Mouse (Mus musculus) neural tube, embryonic 15.5 days (tissue): ENCODE results near the gene Kmt2a. TPM values are rescaled to one million over a fixed set of nuclear protein-coding genes. Genes with fewer than 3 reads are reported as not detected.

Experiments used
- ATAC-seq: fragments of 200-750 bp; cut with Nextera tagmentation; 2 replicates; pipeline ENCODE4 v1.8.0; 2017; ENCODE audit warnings: mild to moderate bottlenecking, moderate TSS enrichment, moderate library complexity; ENCODE audit not compliant: low FRiP score
- H3K27ac ChIP-seq: fragments of 300-500 bp; sonication (generic); replicated peaks from 2 replicates; pipeline ENCODE4 v1.5.1; 2015; ENCODE audit warnings: mild to moderate bottlenecking, inconsistent platforms
- H3K27me3 ChIP-seq: fragments of 300-500 bp; sonication (generic); replicated peaks from 2 replicates; pipeline ENCODE4 v1.6.1; 2015; ENCODE audit warnings: inconsistent platforms
- H3K36me3 ChIP-seq: fragments of 300-500 bp; sonication (generic); 2 replicates; pipeline ENCODE4 v1.6.1; 2015; ENCODE audit warnings: inconsistent platforms
- H3K4me1 ChIP-seq: fragments of 300-500 bp; sonication (generic); 2 replicates; pipeline ENCODE4 v1.6.1; 2015; ENCODE audit warnings: inconsistent platforms
- H3K4me2 ChIP-seq: fragments of 300-500 bp; sonication (generic); 2 replicates; pipeline ENCODE4 v1.6.1; 2015; ENCODE audit warnings: inconsistent platforms, mild to moderate bottlenecking, moderate library complexity
- H3K4me3 ChIP-seq: fragments of 300-500 bp; sonication (generic); replicated peaks from 2 replicates; pipeline ENCODE4 v1.5.1; 2015; ENCODE audit warnings: mild to moderate bottlenecking, inconsistent platforms
- H3K9ac ChIP-seq: fragments of 300-500 bp; sonication (generic); replicated peaks from 2 replicates; pipeline ENCODE4 v1.6.1; 2015; ENCODE audit warnings: mild to moderate bottlenecking, inconsistent platforms
- H3K9me3 ChIP-seq: fragments of 300-500 bp; sonication (generic); replicated peaks from 2 replicates; pipeline ENCODE4 v1.6.1; 2016; ENCODE audit warnings: inconsistent platforms
- WGBS: fragments of 180-500 bp; shearing (Covaris S2); methylation state at CpG from one replicate; pipeline ENCODE4 v1.1.7; 2015; ENCODE audit warnings: mixed read lengths; 5-methylcytosine and 5-hydroxymethylcytosine counted together
- polyA plus RNA-seq: library from polyadenylated mRNA; unstranded; fragments of >200 nt; fragmentation: Nextera tagmentation; extraction: Ambion mirVana; gene quantifications from 2 replicates; pipeline ENCODE4 v1.2.1, GENCODE M21; 2015

Kmt2a gene
- polyA plus RNA-seq, 1 experiment from 2014 or later: 23.3 TPM

GRCm38 (mm10) chr9:44807778-44808177 lies 73.3 kb downstream of the Kmt2a start:
- Histone ChIP-seq H3K4me3 (no peak overlapping the region), H3K9ac (no peak overlapping the region), H3K4me1 (no peaks in the 10 kb centered on the region), H3K27ac (no peak overlapping the region), H3K4me2 (no peak overlapping the region), H3K36me3 (peaks cover 78% of the 10 kb centered on the region), H3K9me3 (no peaks in the 10 kb centered on the region), H3K27me3 (no peaks in the 10 kb centered on the region)
- no peak for ATAC-seq
- WGBS: 95% methylated on average over 10 of the region's 10 CpGs

DNA sequence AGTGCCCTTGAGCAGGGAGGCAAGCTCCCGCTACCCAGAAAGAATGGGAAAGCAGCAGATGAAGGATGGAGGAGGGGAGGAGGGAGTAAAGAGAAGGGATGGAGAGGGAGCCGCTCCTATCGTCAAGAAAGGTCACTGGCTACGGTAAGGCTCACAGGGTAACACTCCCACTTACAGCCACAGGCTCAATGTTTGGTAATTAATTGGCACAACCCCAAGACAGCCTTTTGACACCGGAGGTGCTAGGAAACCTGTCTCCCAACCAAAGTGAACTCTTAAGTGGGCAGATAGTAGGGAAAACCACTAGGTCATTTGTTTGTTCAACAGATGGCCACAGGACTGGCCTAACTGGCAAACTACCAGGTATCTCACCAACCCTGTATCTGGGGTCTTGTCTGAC lies 74.0 kb downstream of the Kmt2a start:
- Histone ChIP-seq H3K27ac (no peak overlapping the region), H3K4me1 (no peaks in the 10 kb centered on the region), H3K9me3 (no peaks in the 10 kb centered on the region), H3K9ac (no peak overlapping the region), H3K27me3 (no peaks in the 10 kb centered on the region), H3K4me2 (no peak overlapping the region), H3K36me3 (peaks cover 73% of the 10 kb centered on the region), H3K4me3 (no peak overlapping the region)
- WGBS: 77% methylated on average over 5 of the region's 5 CpGs
- ATAC-seq: no peak

- ATAC-seq: no peak
- no peak overlapping the region for H3K27ac ChIP-seq
- no peaks in the 10 kb centered on the region for H3K27me3 ChIP-seq
- H3K4me1 ChIP-seq: no peaks in the 10 kb centered on the region
- H3K9me3 ChIP-seq: no peaks in the 10 kb centered on the region
- no peak overlapping the region for H3K4me3 ChIP-seq
- no peak overlapping the region for H3K9ac ChIP-seq
- H3K36me3 ChIP-seq: peaks cover 59% of the 10 kb centered on the region
- WGBS: 94% methylated on average over 5 of the region's 5 CpGs
- no peak overlapping the region for H3K4me2 ChIP-seq
These were observed 75.6 kb downstream of the Kmt2a start for GRCm38 (mm10) chr9:44805536-44805935.

DNA sequence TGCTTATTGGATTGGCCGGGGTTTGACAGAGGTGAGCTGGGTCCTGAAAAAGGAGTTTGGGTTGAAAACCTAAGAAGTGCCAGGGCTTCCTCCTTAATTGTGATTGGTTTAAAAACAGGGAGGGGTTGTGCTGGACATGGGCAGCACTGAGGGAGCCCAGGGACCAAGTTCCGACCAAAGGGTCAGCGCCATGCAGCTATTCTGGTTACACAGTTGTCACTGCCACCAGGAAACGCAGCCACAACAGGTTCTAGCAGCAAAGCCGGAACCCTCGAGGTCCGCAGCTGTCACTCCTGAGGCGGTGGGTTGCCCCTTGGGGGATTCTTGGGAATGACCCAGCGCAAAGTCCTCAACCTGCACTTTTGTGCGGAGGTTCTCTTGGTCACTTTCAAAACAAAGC lies 76.4 kb downstream of the Kmt2a start:
- H3K4me2 ChIP-seq: no peak overlapping the region
- ATAC-seq: no peak
- WGBS: 94% methylated on average over 10 of the region's 10 CpGs
- H3K4me3 ChIP-seq: no peak overlapping the region
- H3K9ac ChIP-seq: no peak overlapping the region
- H3K4me1 ChIP-seq: peaks cover 6% of the 10 kb centered on the region
- no peak overlapping the region for H3K27ac ChIP-seq
- no peaks in the 10 kb centered on the region for H3K27me3 ChIP-seq
- peaks cover 50% of the 10 kb centered on the region for H3K36me3 ChIP-seq
- H3K9me3 ChIP-seq: no peaks in the 10 kb centered on the region

- H3K36me3 ChIP-seq: peaks cover 33% of the 10 kb centered on the region
- 84% methylated on average over 4 of the region's 4 CpGs for WGBS
- H3K9me3 ChIP-seq: no peaks in the 10 kb centered on the region
- H3K4me1 ChIP-seq: peaks cover 20% of the 10 kb centered on the region
- no peak for ATAC-seq
- no peak within 1 kb of the TSS for H3K4me2 ChIP-seq
- H3K27me3 ChIP-seq: no peaks in the 10 kb centered on the region
- no peak within 1 kb of the TSS for H3K27ac ChIP-seq
- no peak within 1 kb of the TSS for H3K9ac ChIP-seq
- H3K4me3 ChIP-seq: no peak within 1 kb of the TSS
These were observed 78.2 kb downstream of the Kmt2a start, which contains the start of gene Ttc36 for GRCm38 (mm10) chr9:44802808-44803450. Gene Ttc36, minus strand, starts transcription at chr9:44803072.

DNA sequence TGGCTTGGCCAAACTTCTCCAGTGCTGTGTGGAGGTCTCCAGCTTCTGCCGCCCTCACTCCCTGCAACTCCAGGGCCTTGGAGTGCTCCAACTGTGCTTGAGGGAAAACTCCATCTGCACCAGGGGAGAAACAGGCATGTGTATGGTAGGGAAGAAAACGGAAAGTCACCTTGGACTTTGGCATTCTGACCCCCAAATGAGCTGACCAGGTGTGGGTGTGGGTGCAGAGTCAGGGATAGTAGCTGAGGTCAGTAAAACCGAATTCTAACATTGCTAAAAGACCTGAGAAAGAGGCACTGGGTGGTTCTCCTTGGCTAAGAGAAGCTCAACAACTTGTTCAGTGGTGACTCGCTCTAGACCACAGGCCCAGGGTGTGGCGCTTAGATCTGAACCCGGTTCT lies 79.4 kb downstream of the Kmt2a start:
- Histone ChIP-seq H3K4me3 (no peak overlapping the region), H3K9ac (no peak overlapping the region), H3K4me1 (peaks cover 21% of the 10 kb centered on the region), H3K9me3 (no peaks in the 10 kb centered on the region), H3K27ac (no peak overlapping the region), H3K27me3 (no peaks in the 10 kb centered on the region), H3K36me3 (peaks cover 20% of the 10 kb centered on the region), H3K4me2 (no peak overlapping the region)
- 85% methylated on average over 6 of the region's 6 CpGs for whole genome bisulfite sequencing
- ATAC-seq: no peak

DNA sequence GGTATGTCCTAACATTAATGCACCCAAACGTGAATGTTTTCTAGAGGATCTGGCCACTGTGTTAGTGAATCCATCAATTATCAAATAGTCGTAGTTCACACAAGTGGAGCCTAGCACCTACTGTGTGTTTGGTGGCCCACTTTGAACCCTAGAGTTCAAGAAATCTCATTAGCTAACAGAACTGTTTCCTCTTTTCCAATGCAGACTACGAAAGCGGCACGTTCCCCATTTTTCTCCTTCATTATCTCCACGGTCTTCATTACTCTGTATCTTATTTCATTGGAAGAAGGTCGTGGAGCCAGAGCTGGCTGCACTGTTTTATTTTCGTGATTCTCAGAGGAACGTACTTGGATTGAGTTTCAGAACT lies 81.2 kb downstream of the Kmt2a start:
- Histone ChIP-seq H3K27ac (peak overlapping the region; percentile 74), H3K9ac (peak overlapping the region; percentile 56), H3K9me3 (no peaks in the 10 kb centered on the region), H3K27me3 (no peaks in the 10 kb centered on the region), H3K4me1 (peaks cover 21% of the 10 kb centered on the region), H3K36me3 (peaks cover 4% of the 10 kb centered on the region; the same call in 1 of the 2 replicates), H3K4me2 (peak overlapping the region; percentile 97), H3K4me3 (peak overlapping the region; percentile 50)
- no peak for ATAC-seq
- WGBS: 45% methylated on average over 9 of the region's 9 CpGs

DNA sequence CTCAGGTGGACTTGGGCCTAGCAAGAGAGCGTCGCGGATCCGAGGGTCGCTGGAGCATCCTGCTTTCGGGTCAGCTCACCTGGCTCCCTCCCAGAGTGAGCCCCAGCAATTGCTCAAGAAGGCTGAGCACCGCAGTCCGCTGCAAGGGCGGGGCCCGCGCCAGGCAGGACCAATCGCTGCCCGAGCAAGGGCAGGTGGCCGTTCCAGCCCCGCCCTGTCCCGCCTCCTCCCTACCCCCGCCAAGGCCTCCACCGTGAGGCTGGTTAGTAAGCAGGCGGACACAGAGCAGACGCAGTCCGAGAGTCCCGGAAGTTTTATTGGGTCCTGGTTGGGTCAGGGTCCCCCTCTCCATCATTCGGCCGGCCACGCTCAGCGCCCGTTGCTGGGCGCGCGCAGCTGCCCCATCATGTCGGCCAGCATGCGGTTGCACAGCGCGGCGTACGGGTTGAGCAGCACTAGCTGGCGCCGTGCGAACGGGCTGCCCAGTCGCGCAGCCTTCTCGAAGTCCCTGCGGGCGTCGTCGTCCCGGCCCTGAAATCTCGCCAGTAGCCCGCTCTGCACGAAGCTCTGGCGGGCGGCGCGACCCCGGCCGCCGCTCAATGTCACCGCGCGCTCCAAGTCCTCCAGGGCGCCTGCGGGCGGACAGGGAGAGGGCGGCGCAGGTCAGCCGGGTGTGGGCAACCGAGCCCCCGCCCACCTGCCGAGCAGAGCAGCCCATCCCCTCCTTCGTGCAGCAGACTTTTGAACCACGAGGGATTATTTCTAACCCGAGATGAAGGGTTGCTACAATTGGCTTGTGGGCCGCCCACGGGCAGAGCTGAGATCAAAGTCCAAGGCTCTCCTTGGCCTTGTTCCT lies 81.8 kb downstream of the Kmt2a start, which contains the start of gene Tmem25:
TSS of gene Tmem25 (minus strand) at position 206 of the 856 bp plus-strand sequence.
- Histone ChIP-seq H3K4me2 (peak within 1 kb of the TSS; percentile 97), H3K27me3 (no peaks in the 10 kb centered on the region), H3K9ac (peak within 1 kb of the TSS; percentile 56), H3K9me3 (no peaks in the 10 kb centered on the region), H3K4me1 (peaks cover 21% of the 10 kb centered on the region), H3K36me3 (no peaks in the 10 kb centered on the region), H3K27ac (peak within 1 kb of the TSS; percentile 74), H3K4me3 (peak within 1 kb of the TSS; percentile 50)
- under 1% methylated on average over 75 of the region's 75 CpGs for WGBS
- peak; percentile 98 for ATAC-seq

GRCm38 (mm10) chr9:44798298-44798697 lies 82.8 kb downstream of the Kmt2a start:
- H3K9me3 ChIP-seq: no peaks in the 10 kb centered on the region
- H3K4me1 ChIP-seq: peaks cover 21% of the 10 kb centered on the region
- H3K9ac ChIP-seq: peak overlapping the region; percentile 56
- peak overlapping the region; percentile 97 for H3K4me2 ChIP-seq
- H3K4me3 ChIP-seq: peak overlapping the region; percentile 50
- H3K36me3 ChIP-seq: no peaks in the 10 kb centered on the region
- H3K27me3 ChIP-seq: no peaks in the 10 kb centered on the region
- ATAC-seq: no peak
- 38% methylated on average over 7 of the region's 7 CpGs for WGBS
- no peak overlapping the region; the same call in 1 of the 2 replicates for H3K27ac ChIP-seq

- H3K4me1 ChIP-seq: peaks cover under 1% of the 10 kb centered on the region; the same call in 1 of the 2 replicates
- no peak overlapping the region for H3K4me2 ChIP-seq
- no peaks in the 10 kb centered on the region for H3K27me3 ChIP-seq
- peaks cover 49% of the 10 kb centered on the region for H3K36me3 ChIP-seq
- WGBS: 77% methylated on average over 9 of the region's 9 CpGs
- no peaks in the 10 kb centered on the region for H3K9me3 ChIP-seq
- H3K27ac ChIP-seq: no peak overlapping the region
- H3K9ac ChIP-seq: no peak overlapping the region
- ATAC-seq: no peak
- H3K4me3 ChIP-seq: no peak overlapping the region
These were observed 88.3 kb downstream of the Kmt2a start for GRCm38 (mm10) chr9:44792842-44793241.

- ATAC-seq: peak; percentile 98
- H3K4me1 ChIP-seq: peaks cover 29% of the 10 kb centered on the region
- WGBS: under 1% methylated on average over 41 of the region's 41 CpGs
- peak overlapping the region; percentile 92 for H3K27ac ChIP-seq
- peaks cover 6% of the 10 kb centered on the region for H3K36me3 ChIP-seq
- H3K9ac ChIP-seq: peak overlapping the region; percentile 89
- peak overlapping the region; percentile 87 for H3K4me2 ChIP-seq
- H3K27me3 ChIP-seq: no peaks in the 10 kb centered on the region
- H3K9me3 ChIP-seq: no peaks in the 10 kb centered on the region
- peak overlapping the region; percentile 83 for H3K4me3 ChIP-seq
These were observed 108.1 kb downstream of the Kmt2a start for GRCm38 (mm10) chr9:44772750-44773651.
